Mouse (Mus musculus) ES-E14 (cell line): ENCODE data around the gene Gm40193. TPM values are rescaled to one million over a fixed set of nuclear protein-coding genes. Genes with fewer than 3 reads are reported as not detected.
"Not testable (repeated sequence)": the region's sequence is repeated elsewhere in the genome, so short reads cannot be mapped to it uniquely, and the experiment has no call there.

ENCODE experiments used
- DNase-seq: peaks from one replicate; pipeline ENCODE4 v3.0.0-alpha.2; 2013; ENCODE audit warnings: low read depth, low spot score
- H3K27ac ChIP-seq: 2 replicates; pipeline ENCODE4 v1.5.1; 2012; ENCODE audit warnings: low read depth, mild to moderate bottlenecking, low read length, moderate library complexity, mixed read lengths; ENCODE audit not compliant: poor library complexity, insufficient read depth, severe bottlenecking
- H3K36me3 ChIP-seq: 2 replicates; pipeline ENCODE4 v1.6.1; 2012; ENCODE audit warnings: mild to moderate bottlenecking, low read length, moderate library complexity, mixed read lengths; ENCODE audit not compliant: control insufficient read depth, poor library complexity, insufficient read depth, severe bottlenecking
- H3K4me1 ChIP-seq, 2 experiments: fragments of 150-350 bp in 1 of 2; sonication (generic) in 1 of 2; 2 replicates each; pipeline ENCODE4 v1.6.1; 2012; ENCODE audit warnings: low read length in 2 of 2, mild to moderate bottlenecking in 1 of 2, mixed read lengths in 1 of 2; ENCODE audit not compliant: control insufficient read depth in 2 of 2, insufficient read depth in 2 of 2, poor library complexity in 1 of 2
- H3K4me3 ChIP-seq, 2 experiments: fragments of 150-350 bp in 1 of 2; sonication (generic) in 1 of 2; 2 replicates each; pipeline ENCODE4 v1.5.1; 2012; ENCODE audit warnings: low read length in 2 of 2, low read depth in 1 of 2, mild to moderate bottlenecking in 1 of 2, mixed read lengths in 1 of 2; ENCODE audit not compliant: insufficient read depth in 1 of 2, poor library complexity in 1 of 2, severe bottlenecking in 1 of 2
- H3K9ac ChIP-seq: 2 replicates; pipeline ENCODE4 v1.6.1; 2012; ENCODE audit warnings: low read depth, mild to moderate bottlenecking, low read length, mixed read lengths; ENCODE audit not compliant: poor library complexity, insufficient read depth, severe bottlenecking
- H3K9me3 ChIP-seq: fragments of 150-350 bp; sonication (generic); 2 replicates; pipeline ENCODE4 v1.6.1; 2012; ENCODE audit warnings: low read depth, mild to moderate bottlenecking, low read length; ENCODE audit not compliant: control insufficient read depth, insufficient read depth
- CHD2 ChIP-seq: IDR thresholded peaks from 2 replicates; pipeline ENCODE4 v1.6.1; 2014; ENCODE audit warnings: mild to moderate bottlenecking, low read depth, low read length, inconsistent platforms
- HCFC1 ChIP-seq: IDR thresholded peaks from 2 replicates; pipeline ENCODE4 v1.6.1; 2012; ENCODE audit warnings: low read length, inconsistent platforms, borderline replicate concordance; ENCODE audit not compliant: insufficient read depth
- MAFK ChIP-seq: IDR thresholded peaks from 2 replicates; pipeline ENCODE4 v1.6.1; 2014; ENCODE audit warnings: mild to moderate bottlenecking, low read depth, low read length, inconsistent platforms; ENCODE audit not compliant: insufficient read depth
- ZC3H11A ChIP-seq: IDR thresholded peaks from 2 replicates; pipeline ENCODE4 v1.6.1; 2012; ENCODE audit warnings: low read depth, mild to moderate bottlenecking, inconsistent platforms, low read length, borderline replicate concordance
- ZNF384 ChIP-seq: IDR thresholded peaks from 2 replicates; pipeline ENCODE4 v1.6.1; 2012; ENCODE audit warnings: low read depth, low read length, inconsistent platforms
- in situ Hi-C, 2 experiments: fragments of 600-800 bp; cut with MboI; formaldehyde crosslinking; loops; one replicate each; pipeline ENCODE4 v1.15.1; 2025; ENCODE audit warnings: low sequenced_read_pairs in 2 of 2, inconsistent platforms in 1 of 2; ENCODE audit not compliant: unreplicated experiment in 2 of 2
- total RNA-seq: library from RNA; depleted of rRNA; stranded (reverse); fragments of 300-350 nt; gene quantifications from 2 replicates; pipeline ENCODE4 v1.2.3, GENCODE M21; 2012

Gene Gm40193
- total RNA-seq, 1 experiment: not detected

DNA sequence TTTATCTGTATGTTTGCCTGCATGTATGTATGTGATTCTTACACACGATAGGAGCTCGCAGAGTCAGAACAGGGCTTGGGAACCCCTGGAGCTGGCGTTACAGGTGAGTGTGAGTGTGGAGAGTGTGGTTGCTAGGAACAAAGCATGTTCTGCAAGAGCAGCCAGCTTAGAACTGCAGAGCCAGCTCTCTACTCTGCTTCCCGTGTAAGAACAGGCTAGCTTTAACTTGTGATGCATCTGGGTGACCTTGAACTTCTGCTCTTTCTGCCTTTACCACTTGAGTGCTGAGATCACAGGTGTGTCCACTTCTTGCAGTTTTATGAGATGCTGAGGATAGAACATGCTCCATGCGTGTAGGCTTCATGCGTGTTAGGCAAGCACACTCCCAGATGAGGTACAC lies 46.2 kb upstream of the Gm40193 start:
- H3K9ac ChIP-seq: no peak overlapping the region
- H3K9me3 ChIP-seq: no peaks in the 10 kb centered on the region
- no peak overlapping the region for H3K27ac ChIP-seq
- TF ChIP-seq ZNF384 (no peak), ZC3H11A (no peak), MAFK (no peak), HCFC1 (no peak), CHD2 (no peak)
- peaks cover 3% of the 10 kb centered on the region; the same call in 1 of the 2 replicates for H3K36me3 ChIP-seq
- in situ Hi-C loops: no loop called here
- no peak for DNase-seq
- H3K4me3 ChIP-seq: no peak overlapping the region
- H3K4me1 ChIP-seq: peaks cover 9 to 29% of the 10 kb centered on the region in 2 experiments

DNA sequence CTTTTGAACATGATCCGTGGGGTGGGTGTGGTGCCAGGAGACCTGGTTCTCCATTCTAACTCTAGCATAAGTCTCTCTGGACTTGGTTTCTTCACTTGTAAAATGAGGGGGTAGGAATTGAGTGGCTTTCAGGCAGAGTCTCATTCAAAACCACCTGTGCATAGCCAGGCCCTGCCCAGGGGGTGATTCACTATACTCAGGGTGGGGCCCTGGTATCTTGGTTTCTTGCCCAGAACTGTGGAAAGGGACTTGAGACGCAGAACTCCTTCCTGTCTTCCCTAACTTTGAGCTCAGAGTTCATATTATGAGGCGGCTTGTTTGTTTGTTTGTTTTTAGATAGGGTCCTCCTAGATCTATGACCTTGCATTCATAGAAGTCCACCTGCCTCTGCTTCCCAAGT lies 44.5 kb upstream of the Gm40193 start:
- Histone ChIP-seq H3K36me3 (peaks cover 3% of the 10 kb centered on the region; the same call in 1 of the 2 replicates), H3K4me3 (no peak overlapping the region), H3K27ac (no peak overlapping the region), H3K9ac (no peak overlapping the region), H3K4me1 (peaks cover 12 to 34% of the 10 kb centered on the region in 2 experiments), H3K9me3 (no peaks in the 10 kb centered on the region)
- in situ Hi-C loops: no loop called here
- TF ChIP-seq HCFC1: no peak
- DNase-seq: no peak

DNA sequence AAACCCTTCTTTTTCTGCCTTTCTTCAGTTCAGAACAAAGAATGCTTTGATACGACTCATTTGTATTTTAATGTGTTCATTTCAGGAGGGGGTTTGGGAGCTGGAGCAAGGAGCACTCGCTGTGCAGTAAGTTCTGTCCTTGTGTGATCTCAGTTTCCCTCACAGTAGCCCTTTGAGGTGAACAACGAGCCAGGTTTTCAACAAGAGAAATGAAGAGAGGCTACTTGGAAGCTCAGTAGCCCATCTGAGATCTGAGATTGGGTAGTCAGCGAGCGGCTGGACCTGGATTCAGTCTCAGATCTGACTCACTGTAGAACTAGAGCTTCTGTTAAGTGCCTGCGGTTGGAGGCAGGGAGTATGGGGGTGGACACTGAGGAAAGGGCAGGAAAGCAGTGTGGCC lies 41.1 kb upstream of the Gm40193 start:
- H3K36me3 ChIP-seq: no peaks in the 10 kb centered on the region; the same call in 1 of the 2 replicates
- no peak for DNase-seq
- no peak overlapping the region for H3K4me3 ChIP-seq
- no peak overlapping the region for H3K9ac ChIP-seq
- no peak overlapping the region for H3K27ac ChIP-seq
- in situ Hi-C loops: no loop called here
- H3K9me3 ChIP-seq: no peaks in the 10 kb centered on the region
- H3K4me1 ChIP-seq: peaks cover 12 to 28% of the 10 kb centered on the region in 2 experiments
- TF ChIP-seq ZNF384 (no peak), HCFC1 (no peak)

DNA sequence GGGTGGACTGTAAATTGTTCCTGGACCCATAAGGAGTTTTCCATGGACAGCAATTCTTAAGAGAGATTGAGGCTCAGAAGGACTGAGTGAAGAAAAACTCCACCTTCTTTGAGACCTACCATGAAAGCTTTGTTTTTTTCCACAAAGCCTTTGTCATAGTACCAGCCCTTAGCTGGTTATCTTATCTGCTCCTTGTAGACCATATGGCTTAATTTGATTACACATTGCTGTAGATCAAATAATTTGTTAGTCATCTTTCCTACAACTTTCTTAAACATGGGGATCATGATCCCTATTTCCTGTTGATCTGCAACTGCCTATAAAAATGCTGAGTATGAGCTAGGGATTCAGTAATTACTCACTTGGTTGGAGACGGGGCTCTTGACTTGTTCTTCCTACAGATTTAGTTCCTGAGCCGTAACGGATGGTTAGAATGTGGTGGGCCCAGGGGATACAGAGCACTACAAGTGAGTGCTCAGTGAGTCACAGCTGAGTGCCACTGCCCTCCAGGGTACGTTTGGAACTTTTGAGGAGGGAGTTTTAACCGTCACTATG lies 39.7 kb upstream of the Gm40193 start:
- H3K9me3 ChIP-seq: no peaks in the 10 kb centered on the region
- peaks cover 7 to 22% of the 10 kb centered on the region in 2 experiments for H3K4me1 ChIP-seq
- H3K9ac ChIP-seq: no peak overlapping the region
- H3K4me3 ChIP-seq: no peak overlapping the region
- no peak for DNase-seq
- in situ Hi-C loops: no loop called here
- H3K36me3 ChIP-seq: no peaks in the 10 kb centered on the region
- no peak for TF ChIP-seq ZNF384
- TF ChIP-seq ZC3H11A: no peak
- TF ChIP-seq CHD2: no peak
- no peak for TF ChIP-seq MAFK
- TF ChIP-seq HCFC1: no peak
- no peak overlapping the region for H3K27ac ChIP-seq

DNA sequence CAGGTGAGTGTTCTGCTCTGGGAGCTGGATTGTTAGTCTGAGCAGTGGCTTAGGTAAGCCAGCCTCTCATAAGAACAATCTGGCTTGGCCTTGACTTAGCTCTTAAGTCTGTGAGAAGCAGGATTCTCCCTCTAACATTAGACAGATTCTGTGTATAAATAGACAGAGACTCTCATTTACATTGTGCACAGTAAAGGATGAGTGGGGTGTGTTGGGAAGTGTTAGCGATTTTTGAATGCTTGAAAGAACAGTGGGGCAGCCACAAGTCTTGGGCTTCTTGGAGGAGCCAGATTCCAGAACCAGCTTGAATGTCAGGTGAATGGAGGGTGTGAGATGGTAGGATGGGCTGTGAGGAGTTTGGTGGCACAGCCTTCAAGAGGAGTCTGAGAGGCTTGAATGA lies 38.9 kb upstream of the Gm40193 start:
- H3K36me3 ChIP-seq: no peaks in the 10 kb centered on the region
- peaks cover 3 to 16% of the 10 kb centered on the region in 2 experiments; a peak in 3 of 4 replicates for H3K4me1 ChIP-seq
- H3K27ac ChIP-seq: no peak overlapping the region
- TF ChIP-seq ZNF384: no peak
- TF ChIP-seq ZC3H11A: no peak
- TF ChIP-seq HCFC1: no peak
- TF ChIP-seq MAFK: no peak
- no peak for TF ChIP-seq CHD2
- H3K9ac ChIP-seq: no peak overlapping the region
- DNase-seq: no peak
- H3K9me3 ChIP-seq: no peaks in the 10 kb centered on the region
- in situ Hi-C loops: no loop called here
- H3K4me3 ChIP-seq: no peak overlapping the region

DNA sequence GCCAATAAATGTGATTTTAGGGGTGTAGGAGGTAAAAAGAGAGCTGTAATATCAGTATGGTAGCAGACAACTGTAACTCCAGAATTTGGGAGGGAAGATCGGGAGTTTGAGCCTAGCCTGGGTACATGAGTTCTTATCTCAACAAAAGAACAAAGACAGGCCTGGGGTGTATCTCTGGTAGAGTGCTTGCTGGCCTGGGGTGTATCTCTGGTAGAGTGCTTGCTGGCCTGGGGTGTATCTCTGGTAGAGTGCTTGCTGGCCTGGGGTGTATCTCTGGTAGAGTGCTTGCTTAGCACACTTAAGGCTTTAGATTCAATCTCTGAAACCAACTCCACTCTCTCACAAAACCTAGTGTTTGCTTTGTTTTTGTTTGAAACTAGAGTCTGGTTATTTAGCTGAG lies 37.9 kb upstream of the Gm40193 start:
- H3K9me3 ChIP-seq, in situ Hi-C loops, DNase-seq, H3K36me3 ChIP-seq, H3K9ac ChIP-seq, H3K4me3 ChIP-seq, H3K27ac ChIP-seq: not testable (repeated sequence)
- peaks cover 2 to 12% of the 10 kb centered on the region in 2 experiments; a peak in 2 of 4 replicates for H3K4me1 ChIP-seq
